Mouse (Mus musculus) heart, adult 18-20 months (tissue): ENCODE results near the gene Wdr19. TPM values are rescaled to one million over a fixed set of nuclear protein-coding genes. Genes with fewer than 3 reads are reported as not detected.
"Not testable (repeated sequence)": the region's sequence is repeated elsewhere in the genome, so short reads cannot be mapped to it uniquely, and the experiment has no call there.

Experiments
- DNase-seq, 2 experiments: peaks; one replicate each; pipeline ENCODE4 v3.0.0; 2021 to 2022; ENCODE audit warnings: mixed read lengths in 1 of 2
- total RNA-seq, 2 experiments: library from RNA; stranded (reverse); gene quantifications; 2 replicates each; pipeline ENCODE4 v1.2.3; 2021

Gene Wdr19
- total RNA-seq, 2 experiments from 2014 or later: 0.89 to 1.2 TPM

DNA sequence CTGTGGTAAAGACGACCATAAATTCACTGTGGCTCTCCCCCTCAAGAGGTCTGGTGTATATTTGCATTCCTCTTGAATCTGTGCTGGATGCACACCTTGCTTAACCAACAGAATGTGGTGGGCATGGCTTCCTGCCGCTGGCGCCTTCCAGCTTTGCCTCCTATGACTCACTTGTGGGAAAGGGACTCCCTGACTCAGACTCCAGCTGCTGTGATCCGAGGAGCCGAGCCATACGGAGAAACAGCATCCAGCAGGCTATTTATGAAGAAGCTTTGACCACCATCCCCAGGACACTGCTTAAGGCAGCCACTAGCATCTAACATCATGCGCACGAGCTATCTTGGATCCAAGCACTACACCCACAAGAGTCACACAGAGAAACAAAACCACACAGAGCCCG is 5.1 kb upstream of the Wdr19 start:
- DNase-seq: no peak

DNA sequence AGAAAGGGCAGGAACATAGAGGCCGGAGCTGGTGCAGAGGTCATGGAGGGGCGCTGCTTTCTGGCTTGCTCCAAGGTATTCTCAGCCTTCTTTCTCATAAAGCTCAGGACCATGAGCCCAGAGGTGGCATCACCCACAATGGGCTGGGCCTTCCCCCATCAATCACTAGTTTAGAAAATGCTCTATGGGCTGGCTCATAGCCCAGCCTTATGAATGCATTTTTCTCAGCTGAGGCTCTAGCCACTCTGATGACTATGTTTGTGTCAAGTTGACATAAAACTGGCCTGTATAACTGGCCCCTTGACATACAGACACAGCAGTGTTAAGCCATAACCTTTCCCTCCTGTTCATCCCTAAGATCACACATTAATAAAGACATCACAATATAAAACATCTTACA is 5.2 kb downstream of the Wdr19 start:
- DNase-seq: no peak

DNA sequence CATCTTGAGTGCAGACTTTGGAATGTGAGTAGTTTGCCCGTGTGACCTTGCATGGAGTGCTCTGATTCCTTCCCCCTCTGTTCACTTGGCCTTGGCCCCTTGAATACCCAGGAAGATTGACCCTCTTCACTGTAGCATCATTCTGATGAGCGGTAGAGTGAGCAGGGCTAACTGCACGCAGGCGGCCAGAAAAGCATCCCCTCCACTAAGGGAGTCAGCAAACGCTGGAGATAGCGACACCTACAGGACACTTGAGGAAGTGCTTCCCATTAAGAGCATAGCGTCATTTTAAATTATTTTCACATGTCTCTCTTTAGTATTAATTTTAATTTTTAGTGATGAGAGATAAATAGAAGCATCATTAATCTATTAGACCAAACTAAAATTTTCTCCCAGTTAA is 13.8 kb downstream of the Wdr19 start:
- peak; percentile 14 to 64 for DNase-seq

DNA sequence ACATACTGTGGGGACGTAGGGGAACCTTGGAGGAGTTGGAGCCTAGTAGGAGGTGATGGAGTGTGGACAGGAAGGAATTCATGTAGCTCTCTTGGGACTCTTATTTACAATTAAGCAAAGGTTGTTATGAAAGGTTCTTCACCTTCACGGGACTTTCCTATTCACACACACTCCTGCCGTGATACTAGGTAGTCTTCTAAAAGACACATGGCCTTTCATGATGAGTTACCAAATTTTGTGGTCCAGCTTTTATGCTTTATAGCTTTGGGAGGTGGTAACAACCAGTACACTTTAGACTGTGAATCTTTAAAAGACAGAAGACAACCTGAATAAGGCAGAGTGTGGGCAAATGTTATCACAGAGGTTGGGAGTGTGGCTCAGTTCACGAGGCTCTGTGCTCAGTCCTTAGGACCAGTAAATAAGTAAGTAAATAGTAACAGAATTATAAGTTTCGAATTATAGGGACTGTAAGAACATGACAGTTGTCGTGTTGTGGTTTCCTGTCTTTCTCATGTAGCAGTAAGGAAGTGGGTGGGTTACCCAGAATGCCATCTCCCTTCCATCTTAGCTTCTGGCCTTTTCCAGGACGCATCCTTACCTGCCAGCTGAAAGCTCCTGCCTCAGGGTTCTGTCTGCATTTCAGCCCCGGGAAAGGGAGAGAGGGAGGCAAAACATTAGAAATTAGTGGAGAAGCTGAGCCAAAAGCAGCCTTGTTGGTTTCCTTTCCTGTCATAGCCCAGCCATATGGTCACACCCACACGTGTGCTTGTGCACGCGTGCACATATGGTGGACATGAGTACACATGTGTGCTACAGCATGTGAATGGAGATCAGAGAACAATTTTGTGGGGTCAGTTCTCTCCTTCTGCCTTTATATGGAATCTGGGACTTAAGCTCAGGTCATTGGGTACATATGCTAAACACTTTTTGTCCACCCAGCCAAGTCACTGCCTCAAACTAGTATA is 18.1 kb downstream of the Wdr19 start:
- no peak for DNase-seq

DNA sequence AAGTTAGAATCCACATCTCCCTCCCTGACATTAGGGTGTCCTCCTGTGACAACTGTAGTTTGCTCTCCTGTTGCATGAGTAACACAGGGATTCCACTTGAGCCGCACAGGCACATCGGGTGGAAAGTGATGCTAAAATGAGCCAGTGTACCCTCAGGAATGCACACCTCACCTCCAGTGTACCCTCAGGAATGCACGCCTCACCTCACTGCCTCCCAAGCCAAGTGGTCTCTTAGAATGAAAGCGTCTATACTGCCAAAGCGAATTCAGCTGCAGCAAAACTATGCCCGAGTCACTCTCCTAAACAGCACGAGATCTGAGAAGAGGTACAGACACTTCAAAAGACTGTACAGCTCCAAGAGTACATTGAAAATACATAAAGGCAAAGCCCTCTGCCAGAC is 21.5 kb downstream of the Wdr19 start:
- DNase-seq: no peak

DNA sequence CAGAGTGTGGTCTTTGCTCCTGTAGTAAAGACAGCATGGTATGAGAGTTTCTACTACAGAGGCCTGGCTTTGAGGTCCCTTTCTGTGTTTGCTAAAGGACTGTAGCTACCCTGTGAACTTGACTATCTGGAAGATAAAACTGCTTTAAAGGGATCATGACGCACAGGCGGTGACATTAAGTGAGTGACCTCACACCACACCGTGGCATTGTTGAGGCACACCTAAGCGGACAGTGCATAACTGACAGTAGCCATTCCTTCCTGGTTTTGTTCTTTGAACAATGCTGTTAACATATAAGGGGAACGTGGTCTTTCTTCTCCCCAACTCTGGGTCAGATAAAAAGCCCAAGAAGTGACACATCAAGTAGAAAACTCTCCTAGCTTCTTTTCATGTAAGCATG is 24.6 kb downstream of the Wdr19 start:
- no peak for DNase-seq

DNA sequence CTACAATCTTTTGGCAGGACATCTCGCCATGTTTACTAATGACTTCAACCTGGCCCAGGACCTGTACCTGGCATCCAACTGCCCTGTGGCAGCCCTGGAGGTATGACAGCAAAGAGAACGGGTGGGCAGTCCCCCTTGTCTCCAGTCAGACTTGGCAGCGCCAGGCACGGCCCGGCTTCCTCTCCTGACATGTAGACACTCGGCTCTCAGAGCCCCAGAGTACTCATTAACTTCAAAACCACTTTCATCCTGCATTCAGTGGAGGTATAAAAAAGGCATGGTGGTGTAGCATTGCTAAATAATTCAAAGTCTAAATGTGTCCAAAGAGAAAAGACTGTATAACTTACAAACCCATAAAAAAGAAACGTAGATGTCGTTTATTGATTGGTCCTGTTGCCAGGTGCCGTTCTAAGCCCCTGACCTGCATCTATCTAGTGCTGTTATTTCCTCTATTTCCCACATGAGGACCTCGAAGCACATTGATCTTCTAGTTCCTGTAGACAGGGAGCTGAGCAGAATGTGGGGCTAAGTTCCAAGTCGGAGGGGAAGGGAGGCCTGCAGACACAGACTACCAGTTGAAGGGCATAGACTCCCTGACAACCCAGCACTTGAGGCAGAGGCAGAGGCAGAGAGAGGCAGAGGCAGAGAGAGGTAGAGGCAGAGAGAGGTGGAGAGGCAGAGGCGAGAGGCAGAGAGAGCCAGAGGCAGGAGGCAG is 31.9 kb downstream of the Wdr19 start:
- DNase-seq: no peak

DNA sequence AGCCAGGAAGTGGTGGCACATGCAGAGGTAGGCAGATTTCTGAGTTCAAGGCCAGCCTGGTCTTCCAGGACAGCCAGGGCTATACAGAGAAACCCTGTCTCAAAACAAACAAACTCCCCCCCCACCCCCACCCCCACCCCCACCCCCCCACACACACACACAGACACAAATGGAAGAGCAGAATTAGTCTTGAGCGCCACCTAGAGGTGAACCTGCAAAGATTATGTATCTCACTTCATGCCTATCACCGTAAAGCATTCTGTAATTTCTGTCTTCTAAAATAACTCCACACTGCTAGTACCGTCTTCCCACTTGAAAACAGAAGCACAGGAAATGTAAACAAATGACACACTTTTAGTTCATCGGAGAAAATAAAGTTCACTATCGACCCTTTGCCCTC is 43.2 kb downstream of the Wdr19 start:
- DNase-seq: peak; percentile 9 to 47

DNA sequence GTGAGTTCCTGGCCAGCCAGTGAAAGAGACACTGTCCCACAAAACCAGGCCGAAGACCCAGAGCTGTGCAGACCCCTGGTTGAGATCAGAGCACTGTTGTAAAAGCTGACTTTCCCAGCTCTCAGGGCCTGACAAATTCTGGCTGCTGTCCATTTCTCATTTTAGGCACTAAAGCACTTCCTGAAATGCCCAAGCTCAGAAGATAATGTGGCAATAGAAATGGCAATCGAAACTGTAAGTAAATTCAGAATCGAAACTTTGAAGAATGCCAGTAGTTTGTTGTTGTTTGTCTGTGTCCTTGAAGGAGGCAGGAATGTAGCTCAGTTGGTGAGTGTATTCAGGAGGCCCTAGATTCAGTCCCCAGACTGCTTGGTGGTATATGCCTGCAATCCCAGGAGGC is 47.8 kb downstream of the Wdr19 start:
- DNase-seq: peak in 1 of 2 experiments; percentile 11

DNA sequence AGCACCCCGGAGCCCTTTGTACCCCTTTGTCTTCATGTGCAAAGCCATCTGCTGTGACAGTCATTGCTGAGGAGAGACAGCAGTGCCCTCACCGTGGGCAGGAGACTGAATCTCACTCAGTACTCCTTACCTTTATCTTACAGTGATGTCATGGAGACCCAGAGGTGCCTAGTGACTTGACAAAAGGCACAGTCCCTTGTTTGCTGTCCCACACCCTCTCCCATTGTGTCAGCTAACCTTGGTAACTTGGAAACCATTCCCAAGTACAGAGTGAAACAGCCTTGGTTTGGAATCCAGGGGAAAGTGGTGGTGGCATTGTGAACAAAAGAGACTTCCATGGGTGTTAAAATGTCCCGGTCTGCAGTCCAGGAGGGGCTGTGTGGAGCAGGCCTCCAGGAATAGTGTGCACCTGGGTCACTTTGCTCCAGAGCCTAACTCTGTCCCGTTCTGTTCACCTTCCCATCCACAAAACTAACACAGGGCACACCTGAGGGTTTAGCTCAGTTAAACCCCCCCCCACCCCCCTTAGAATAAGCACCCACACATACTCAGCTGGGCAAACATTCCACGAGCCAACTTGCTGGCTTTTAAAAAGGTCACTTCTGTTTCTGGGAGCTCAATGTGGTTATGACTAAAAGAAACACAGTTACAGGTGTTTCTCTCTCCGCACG is 50.8 kb downstream of the Wdr19 start:
- no peak for DNase-seq

DNA sequence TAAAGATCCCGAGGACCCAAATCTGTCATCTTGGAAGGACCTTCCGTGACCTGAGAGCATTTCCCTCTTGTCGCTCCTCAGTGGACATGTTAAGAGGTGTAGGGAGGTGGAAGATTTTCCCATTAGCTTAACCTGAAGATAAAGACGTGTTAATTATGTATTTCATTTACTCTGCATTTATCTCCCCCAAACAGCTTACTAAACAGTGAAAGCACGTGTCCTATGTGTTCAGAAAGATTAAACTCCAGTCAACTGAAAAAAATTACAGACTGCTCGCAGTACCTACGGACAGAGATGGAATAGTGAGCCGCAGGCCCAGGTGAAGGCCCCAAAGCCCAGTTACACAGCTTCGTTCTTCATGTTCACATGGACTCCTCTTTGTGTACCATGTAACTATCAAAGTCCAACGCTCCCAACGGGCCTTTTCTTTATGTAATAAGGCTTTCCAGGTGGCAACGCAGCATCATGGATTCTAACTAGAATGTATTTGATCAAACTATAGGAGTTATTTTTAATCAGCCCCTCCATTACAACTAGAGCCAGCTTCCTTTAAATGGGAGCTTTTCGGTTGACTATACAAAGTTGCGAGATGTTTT is 58.5 kb downstream of the Wdr19 start:
- no peak for DNase-seq

DNA sequence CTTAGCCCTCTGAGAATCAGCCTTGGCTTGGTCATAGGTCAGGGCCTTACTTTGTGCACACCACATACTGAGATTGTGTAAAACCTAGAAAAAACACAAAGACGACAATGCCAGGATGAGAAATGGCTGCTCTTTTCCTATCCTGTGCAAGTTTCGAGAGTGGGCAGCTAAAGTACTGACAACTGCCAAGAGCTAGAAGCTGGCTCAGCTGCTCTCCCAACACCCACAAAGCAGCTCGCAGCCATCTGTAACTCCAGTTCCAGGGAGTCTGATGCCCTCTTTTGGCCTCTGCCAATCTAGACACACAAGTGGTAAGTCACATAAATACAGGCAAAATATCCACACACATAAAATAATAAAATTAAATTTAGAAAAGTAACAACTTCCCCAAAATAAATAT is 74.5 kb downstream of the Wdr19 start:
- DNase-seq: no peak

DNA sequence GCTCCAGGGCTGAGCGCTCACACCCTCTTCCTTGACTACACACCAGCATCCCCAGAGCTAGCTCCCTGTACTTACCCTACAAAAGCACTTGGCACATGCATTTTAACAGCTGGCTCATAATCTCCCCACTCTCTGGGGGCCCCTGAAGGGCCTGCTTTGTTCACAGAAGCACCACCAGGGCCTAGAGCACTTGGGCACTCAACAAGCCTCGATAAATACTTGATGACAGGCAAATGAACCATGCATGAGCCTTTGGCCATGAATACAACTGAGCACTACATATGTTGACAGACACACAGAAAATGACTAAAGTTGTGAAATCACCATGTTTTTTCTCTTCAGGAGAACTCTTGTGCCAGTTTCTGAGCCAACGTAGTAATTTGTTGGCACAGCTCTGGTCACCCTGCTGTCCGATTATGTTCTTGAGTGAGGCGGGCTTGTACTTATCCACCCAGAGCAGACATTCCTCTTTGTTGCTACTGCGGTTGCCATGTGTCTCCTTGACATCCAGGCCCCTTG is 79.7 kb downstream of the Wdr19 start:
- DNase-seq: peak in 1 of 2 experiments; percentile 6

DNA sequence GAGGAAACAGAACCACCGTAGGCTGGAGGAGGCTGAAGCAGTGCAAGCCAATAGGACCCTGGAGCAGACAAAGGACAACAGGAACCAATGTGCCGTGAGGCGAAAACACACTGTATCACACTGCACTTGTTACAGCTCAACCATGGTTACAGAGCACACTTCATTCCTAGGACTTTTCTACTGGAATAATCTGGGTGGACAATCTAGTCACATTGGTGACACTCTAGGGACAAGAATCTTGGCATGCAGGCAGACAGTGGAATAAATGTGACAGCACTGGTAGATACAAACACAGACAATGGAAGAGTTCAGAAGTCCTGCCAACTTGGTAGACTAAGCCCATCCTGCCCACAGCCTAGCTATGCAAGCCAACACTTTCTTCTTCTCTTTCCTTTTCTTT is 81.7 kb downstream of the Wdr19 start:
- DNase-seq: no peak

DNA sequence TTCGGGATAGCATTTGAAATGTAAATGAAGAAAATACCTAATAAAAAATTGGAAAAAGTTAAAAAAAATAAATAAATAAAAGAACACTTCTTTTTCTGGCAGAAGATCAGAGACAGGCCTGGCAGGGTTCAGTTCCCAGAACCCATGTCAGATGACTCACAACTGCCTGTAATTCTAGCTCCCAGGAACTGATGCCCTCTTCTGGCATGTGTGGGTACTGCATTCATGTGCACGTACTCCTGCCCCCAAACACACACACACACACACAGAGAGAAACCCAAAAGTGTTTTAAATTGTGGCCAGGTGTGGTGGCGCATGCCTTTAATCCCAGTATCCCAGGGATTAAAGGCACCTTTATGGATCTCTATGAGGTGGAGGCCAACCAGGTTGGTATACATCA is 84.7 kb downstream of the Wdr19 start:
- DNase-seq: no peak

DNA sequence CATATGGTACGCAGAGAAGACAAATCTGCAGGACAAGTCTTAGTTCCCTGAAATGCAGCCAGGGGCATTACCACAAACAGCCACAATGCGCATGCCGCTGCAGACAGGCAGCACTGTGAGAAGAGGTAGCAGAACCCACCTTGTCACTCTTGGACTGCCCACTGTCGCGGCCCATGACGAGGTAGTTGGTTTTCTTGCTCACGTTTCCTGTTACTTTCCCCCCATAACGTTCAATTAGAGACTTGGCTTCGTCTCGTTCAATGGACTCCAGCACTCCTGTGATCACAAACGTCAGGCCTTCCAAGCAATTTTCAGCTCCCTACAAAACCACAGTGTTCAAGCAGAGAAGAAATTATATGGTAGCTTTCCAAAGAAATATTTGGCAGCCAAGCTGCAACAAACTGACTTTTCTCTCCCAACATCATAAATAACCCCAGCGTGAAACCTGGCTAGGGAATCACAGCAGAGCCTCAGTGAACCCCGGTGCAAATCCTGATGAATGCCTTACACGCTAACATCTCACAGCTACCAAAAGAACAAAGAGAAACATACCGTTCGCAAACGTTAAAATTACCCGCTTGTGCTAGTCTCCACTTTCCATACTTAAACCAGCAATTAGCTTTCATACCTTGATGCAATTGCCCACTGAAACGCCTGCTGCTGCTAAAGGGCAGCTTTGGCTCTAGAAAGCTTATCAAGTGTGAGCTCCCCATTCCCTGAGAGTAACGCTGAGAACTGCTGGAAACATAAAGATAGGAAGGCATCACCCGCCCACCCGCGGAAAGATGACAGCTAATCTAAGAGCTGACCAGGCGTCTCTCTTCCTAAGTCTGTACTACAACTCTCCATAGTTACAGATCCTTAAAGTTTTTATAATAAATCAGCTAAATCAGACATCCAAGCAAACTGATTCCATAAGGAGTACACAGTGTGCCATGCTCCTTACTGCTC is 88.5 kb downstream of the Wdr19 start:
- no peak for DNase-seq

DNA sequence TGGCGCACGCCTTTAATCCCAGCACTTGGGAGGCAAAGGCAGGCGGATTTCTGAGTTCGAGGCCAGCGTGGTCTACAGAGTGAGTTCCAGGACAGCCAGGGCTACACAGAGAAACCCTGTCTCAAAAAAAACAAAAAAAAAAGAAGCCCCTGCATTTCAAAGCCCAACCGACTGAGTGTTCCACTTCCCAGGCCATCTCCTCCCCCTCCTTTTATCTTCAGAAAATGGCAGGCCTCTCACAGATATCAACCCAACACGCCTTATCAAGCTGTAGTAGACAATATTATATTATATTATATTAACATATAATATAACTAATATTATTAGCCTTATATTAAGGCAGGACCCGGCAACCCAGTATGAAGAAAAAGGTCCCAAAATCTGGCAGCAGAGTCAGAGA is 89.5 kb downstream of the Wdr19 start:
- not testable (repeated sequence) for DNase-seq

DNA sequence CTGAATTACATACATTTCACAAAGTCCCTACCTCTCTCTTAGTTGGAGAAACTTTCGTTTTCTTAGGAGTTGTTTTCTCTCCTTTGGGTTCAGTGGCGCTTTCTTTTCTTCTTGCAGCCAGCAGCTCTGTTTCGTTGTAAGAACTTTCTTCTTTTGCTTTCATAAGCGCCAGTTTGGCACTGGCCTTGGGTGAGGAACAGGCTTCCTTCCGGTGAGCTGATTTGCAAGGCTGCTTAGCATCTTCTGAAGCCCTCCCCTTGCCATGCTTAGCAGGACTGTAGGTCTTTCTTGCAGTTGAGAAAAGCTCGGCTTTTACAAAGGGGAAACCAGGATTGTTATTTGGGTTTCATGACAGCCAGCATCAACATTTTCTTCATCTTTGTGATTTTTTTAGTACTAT is 94.1 kb downstream of the Wdr19 start:
- no peak for DNase-seq

DNA sequence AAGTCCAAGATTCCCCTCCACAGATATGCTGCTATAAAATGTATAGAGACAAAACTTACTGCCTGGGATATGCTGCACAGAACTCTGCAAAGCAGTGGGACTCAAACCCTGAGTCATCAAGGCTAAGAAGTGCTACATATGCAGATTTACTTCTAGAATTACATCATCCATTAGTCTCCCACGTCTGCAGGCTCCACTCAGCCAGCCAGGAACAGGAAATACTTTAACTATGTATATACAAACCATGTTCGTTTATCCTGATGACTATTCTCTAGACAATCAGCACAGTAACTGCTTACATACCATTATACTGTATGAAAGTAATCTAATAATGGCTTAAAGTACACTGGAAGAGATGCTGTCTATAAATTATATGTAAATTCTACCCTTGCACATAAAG is 94.8 kb downstream of the Wdr19 start:
- DNase-seq: no peak

DNA sequence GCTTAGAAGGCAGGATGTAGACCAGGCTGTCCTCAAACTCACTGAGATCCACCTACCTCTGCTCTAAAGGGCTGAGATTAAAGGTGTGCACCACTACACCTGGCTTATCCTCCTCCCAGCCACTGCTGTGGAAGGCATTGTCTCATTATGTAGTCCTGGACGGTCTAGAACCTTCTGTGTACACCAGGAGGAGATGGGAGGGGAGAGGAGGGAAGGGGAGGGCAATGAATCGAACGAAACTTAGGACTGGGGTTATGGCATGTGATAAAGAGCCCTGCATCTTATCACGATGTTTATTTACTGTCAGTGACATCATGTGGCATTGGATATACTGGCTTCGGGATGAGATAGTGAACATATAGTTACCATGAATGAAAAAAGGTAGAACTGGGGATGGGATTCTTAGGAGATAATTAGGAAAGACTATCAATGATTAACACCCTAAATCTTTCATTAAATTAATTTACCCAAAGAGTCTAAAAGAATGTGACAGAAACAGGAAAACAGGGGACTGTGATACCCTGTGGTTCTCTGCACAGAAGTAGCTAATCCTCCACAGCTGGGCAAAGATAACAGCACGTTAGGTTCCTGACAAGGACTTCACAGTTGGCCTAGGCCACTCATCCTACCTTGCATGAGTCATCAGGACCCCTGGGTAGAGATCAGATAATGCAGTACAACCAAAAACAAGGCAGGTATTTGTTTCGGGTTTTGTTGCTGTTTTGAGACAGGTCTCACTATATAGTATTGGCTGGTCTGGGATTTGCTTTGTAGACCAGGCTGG is 98.9 kb downstream of the Wdr19 start:
- no peak for DNase-seq
